Mouse (Mus musculus): ENCODE results near the gene Sucla2. TPM values are rescaled to one million over a fixed set of nuclear protein-coding genes. Genes with fewer than 3 reads are reported as not detected.

Gene Sucla2
- 108 and 110 TPM in 2 replicates for polyA plus RNA-seq (2015; fragmentation: Nextera tagmentation; extraction: Ambion mirVana)

- no peaks in the 10 kb centered on the region for H3K9me3 ChIP-seq (ENCODE audit: control insufficient read depth, low read length)
- 0 out of 2 replicates have a peak, but pooled peaks cover 2% of the 10 kb centered on the region for H3K27me3 ChIP-seq (replicated peaks; ENCODE audit: control insufficient read depth, insufficient read depth, low read length)
- peak within 1 kb of the TSS; percentile 93 for H3K27ac ChIP-seq (ENCODE audit: low read length)
- H3K9ac ChIP-seq (replicated peaks; ENCODE audit: low read depth, low read length) = peak within 1 kb of the TSS; percentile 73
- H3K4me1 ChIP-seq (replicated peaks; ENCODE audit: control insufficient read depth, insufficient read depth, low read length) = peaks cover 2% of the 10 kb centered on the region; the same call in 1 of the 2 replicates
- H3K36me3 ChIP-seq (ENCODE audit: control insufficient read depth, insufficient read depth) = no peaks in the 10 kb centered on the region
- peak within 1 kb of the TSS; percentile 40 for H3K4me2 ChIP-seq (ENCODE audit: low read length)
- peak within 1 kb of the TSS; percentile 54 for H3K4me3 ChIP-seq (replicated peaks; ENCODE audit: low read length)
- under 1% methylated on average over 37 of the region's 41 CpGs for WGBS
- peak; percentile 100 for ATAC-seq
These were observed at the start of gene Sucla2 for GRCm38 (mm10) chr14:73524766-73525448. TSS of gene Sucla2 (plus strand) at chr14:73525319.

DNA sequence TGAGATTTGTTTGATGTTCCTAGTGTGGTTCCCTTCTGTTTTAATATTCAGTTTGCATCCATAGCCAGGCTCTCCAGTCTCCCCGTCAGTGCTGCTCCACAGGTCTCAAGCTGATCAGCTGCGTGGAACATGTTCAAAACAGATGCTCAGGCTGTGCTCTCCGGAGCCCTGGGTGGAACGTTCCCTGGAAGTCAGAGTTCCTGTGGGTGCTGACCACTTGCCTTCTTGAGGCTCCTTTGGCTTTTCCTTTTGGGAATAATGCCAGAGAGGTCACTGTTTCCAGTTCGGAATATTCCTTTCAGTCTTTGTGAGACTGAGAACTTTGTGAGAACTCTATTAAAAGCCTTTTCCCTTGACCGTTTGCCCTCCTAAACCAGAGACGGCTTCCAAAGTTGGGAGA is 49.6 kb upstream of the Sucla2 start:
- WGBS = 55% methylated on average over 7 of the region's 7 CpGs
- H3K27ac ChIP-seq (ENCODE audit: low read length) = no peak overlapping the region

DNA sequence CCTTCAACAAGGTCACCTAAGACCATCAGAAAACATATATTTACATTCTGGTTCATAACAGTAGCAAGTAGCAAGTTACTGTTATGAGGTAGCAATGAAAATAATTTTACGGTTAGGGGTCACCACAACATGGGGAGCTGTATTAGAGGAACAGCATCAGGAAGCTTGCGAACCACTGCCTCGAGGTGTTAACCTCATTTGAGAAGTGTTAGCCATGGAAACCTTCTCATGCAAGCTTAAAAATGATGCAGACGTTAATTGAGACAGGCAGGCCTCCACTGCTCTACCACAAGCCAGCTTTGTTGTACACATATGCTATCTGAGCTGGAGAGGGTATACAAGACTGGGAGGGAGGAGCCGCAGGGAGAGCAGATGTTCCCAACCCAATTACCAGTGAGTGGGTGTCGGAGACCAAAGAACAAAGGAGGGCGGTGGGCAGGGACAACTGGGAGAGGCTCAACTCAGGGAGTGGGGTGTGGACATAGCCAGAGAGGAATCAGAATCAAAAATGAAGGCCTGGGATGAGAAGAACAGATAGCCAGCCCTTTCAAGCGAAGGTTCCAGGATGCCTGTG is 48.7 kb upstream of the Sucla2 start:
- peak; percentile 54 for ATAC-seq
- Histone ChIP-seq H3K4me3 (replicated peaks; ENCODE audit: low read length) (no peak overlapping the region), H3K9ac (replicated peaks; ENCODE audit: low read depth, low read length) (no peak overlapping the region), H3K4me1 (replicated peaks; ENCODE audit: control insufficient read depth, insufficient read depth, low read length) (peaks cover 12% of the 10 kb centered on the region), H3K9me3 (ENCODE audit: control insufficient read depth, low read length) (no peaks in the 10 kb centered on the region), H3K36me3 (ENCODE audit: control insufficient read depth, insufficient read depth) (no peaks in the 10 kb centered on the region), H3K27ac (ENCODE audit: low read length) (0 out of 2 replicates have a peak overlapping the region, but pooled peaks have one; percentile 22), H3K27me3 (replicated peaks; ENCODE audit: control insufficient read depth, insufficient read depth, low read length) (no peaks in the 10 kb centered on the region), H3K4me2 (ENCODE audit: low read length) (no peak overlapping the region)
- 51% methylated on average over 8 of the region's 8 CpGs for WGBS

More for the DNA sequence above, 49.6 kb upstream of the Sucla2 start:
- Histone ChIP-seq H3K4me3 (replicated peaks; ENCODE audit: low read length) (no peak overlapping the region), H3K9me3 (ENCODE audit: control insufficient read depth, low read length) (no peaks in the 10 kb centered on the region), H3K27me3 (replicated peaks; ENCODE audit: control insufficient read depth, insufficient read depth, low read length) (no peaks in the 10 kb centered on the region), H3K4me2 (ENCODE audit: low read length) (no peak overlapping the region), H3K4me1 (replicated peaks; ENCODE audit: control insufficient read depth, insufficient read depth, low read length) (peaks cover 12% of the 10 kb centered on the region), H3K9ac (replicated peaks; ENCODE audit: low read depth, low read length) (no peak overlapping the region), H3K36me3 (ENCODE audit: control insufficient read depth, insufficient read depth) (no peaks in the 10 kb centered on the region)
- ATAC-seq = no peak

GRCm38 (mm10) chr14:73477077-73477476 is 48.0 kb upstream of the Sucla2 start:
- Histone ChIP-seq H3K9me3 (ENCODE audit: control insufficient read depth, low read length) (no peaks in the 10 kb centered on the region), H3K4me2 (ENCODE audit: low read length) (no peak overlapping the region), H3K36me3 (ENCODE audit: control insufficient read depth, insufficient read depth) (no peaks in the 10 kb centered on the region), H3K4me3 (replicated peaks; ENCODE audit: low read length) (no peak overlapping the region), H3K9ac (replicated peaks; ENCODE audit: low read depth, low read length) (no peak overlapping the region), H3K27me3 (replicated peaks; ENCODE audit: control insufficient read depth, insufficient read depth, low read length) (no peaks in the 10 kb centered on the region), H3K4me1 (replicated peaks; ENCODE audit: control insufficient read depth, insufficient read depth, low read length) (peaks cover 12% of the 10 kb centered on the region), H3K27ac (ENCODE audit: low read length) (no peak overlapping the region)
- no peak for ATAC-seq
- WGBS = 95% methylated on average over 10 of the region's 10 CpGs

- Histone ChIP-seq H3K27ac (ENCODE audit: low read length) (no peak overlapping the region), H3K4me3 (replicated peaks; ENCODE audit: low read length) (no peak overlapping the region), H3K9ac (replicated peaks; ENCODE audit: low read depth, low read length) (no peak overlapping the region), H3K9me3 (ENCODE audit: control insufficient read depth, low read length) (no peaks in the 10 kb centered on the region), H3K36me3 (ENCODE audit: control insufficient read depth, insufficient read depth) (no peaks in the 10 kb centered on the region), H3K27me3 (replicated peaks; ENCODE audit: control insufficient read depth, insufficient read depth, low read length) (no peaks in the 10 kb centered on the region), H3K4me1 (replicated peaks; ENCODE audit: control insufficient read depth, insufficient read depth, low read length) (peaks cover 6% of the 10 kb centered on the region), H3K4me2 (ENCODE audit: low read length) (no peak overlapping the region)
- WGBS = 87% methylated on average over 3 of the region's 3 CpGs
- no peak for ATAC-seq
These were observed 46.8 kb upstream of the Sucla2 start for GRCm38 (mm10) chr14:73478321-73478720.

DNA sequence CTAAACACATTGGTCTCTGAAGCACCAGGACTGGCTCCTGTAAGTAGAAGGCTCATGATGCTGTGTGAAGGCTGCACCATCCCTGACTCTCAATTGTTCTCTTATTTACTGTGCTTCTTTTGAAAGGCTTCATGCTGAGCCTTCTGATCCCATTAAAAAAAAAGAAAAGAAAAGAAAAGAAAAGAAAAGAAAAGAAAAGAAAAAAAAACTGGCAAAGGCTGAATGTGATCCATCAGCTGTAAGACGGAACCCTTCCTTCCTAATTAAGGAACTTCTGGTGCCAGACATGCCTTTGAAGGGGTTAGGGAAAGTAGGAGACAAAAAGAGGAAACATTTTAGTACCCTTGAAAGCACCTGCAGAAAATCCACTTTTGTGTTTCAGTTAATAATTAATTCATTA is 45.3 kb upstream of the Sucla2 start:
- no peak overlapping the region for H3K9ac ChIP-seq (replicated peaks; ENCODE audit: low read depth, low read length)
- H3K27ac ChIP-seq (ENCODE audit: low read length) = no peak overlapping the region
- H3K9me3 ChIP-seq (ENCODE audit: control insufficient read depth, low read length) = no peaks in the 10 kb centered on the region
- ATAC-seq = no peak; the same call in 1 of the 2 replicates
- H3K27me3 ChIP-seq (replicated peaks; ENCODE audit: control insufficient read depth, insufficient read depth, low read length) = no peaks in the 10 kb centered on the region
- H3K4me3 ChIP-seq (replicated peaks; ENCODE audit: low read length) = no peak overlapping the region
- H3K4me2 ChIP-seq (ENCODE audit: low read length) = no peak overlapping the region
- H3K36me3 ChIP-seq (ENCODE audit: control insufficient read depth, insufficient read depth) = no peaks in the 10 kb centered on the region
- WGBS = 10% methylated on average over 1 of the region's 1 CpGs
- H3K4me1 ChIP-seq (replicated peaks; ENCODE audit: control insufficient read depth, insufficient read depth, low read length) = no peaks in the 10 kb centered on the region

DNA sequence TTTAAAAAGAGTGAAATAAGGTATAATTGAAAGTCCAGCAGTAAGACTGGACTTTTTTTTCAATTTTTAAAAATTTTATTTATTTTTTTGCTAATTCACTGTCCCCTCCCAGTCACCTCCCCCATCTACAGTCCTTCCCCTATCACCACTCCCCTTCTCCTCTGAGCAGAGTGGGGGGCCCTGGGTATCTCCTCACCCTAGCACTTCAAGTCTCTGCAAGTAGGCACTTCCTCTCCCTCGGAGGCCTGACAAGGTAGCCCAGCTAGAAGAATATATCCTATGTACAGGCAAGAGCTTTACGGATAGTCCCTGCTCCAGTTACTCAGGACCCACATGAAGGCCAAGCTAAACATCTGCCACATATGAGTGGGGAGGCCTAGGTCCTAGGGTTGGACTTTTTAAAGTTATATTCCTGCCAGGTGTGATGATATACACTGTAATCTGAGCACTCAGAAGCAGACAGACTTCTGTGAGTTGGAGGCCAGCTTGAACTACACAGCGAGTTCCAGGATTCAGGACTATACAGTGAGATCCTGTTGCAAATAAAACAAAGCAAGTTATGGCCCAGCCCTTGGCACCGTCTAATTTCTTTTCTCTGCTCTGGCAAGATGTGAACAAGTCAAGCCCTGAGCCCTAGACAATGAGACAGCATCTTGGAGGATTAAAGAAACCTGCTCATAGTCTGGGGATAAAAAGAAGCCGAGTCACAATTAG is 41.4 kb upstream of the Sucla2 start:
- WGBS = 72% methylated on average over 5 of the region's 5 CpGs
- H3K4me2 ChIP-seq (ENCODE audit: low read length) = no peak overlapping the region
- ATAC-seq = no peak

GRCm38 (mm10) chr14:73484366-73485110 is 40.6 kb upstream of the Sucla2 start:
- no peak for ATAC-seq
- Histone ChIP-seq H3K27ac (ENCODE audit: low read length) (no peak overlapping the region), H3K36me3 (ENCODE audit: control insufficient read depth, insufficient read depth) (no peaks in the 10 kb centered on the region), H3K4me2 (ENCODE audit: low read length) (no peak overlapping the region), H3K4me1 (replicated peaks; ENCODE audit: control insufficient read depth, insufficient read depth, low read length) (no peaks in the 10 kb centered on the region), H3K4me3 (replicated peaks; ENCODE audit: low read length) (no peak overlapping the region), H3K27me3 (replicated peaks; ENCODE audit: control insufficient read depth, insufficient read depth, low read length) (no peaks in the 10 kb centered on the region), H3K9ac (replicated peaks; ENCODE audit: low read depth, low read length) (no peak overlapping the region), H3K9me3 (ENCODE audit: control insufficient read depth, low read length) (no peaks in the 10 kb centered on the region)
- WGBS = 76% methylated on average over 3 of the region's 3 CpGs

More for the DNA sequence above, 41.4 kb upstream of the Sucla2 start:
- no peaks in the 10 kb centered on the region for H3K9me3 ChIP-seq (ENCODE audit: control insufficient read depth, low read length)
- H3K4me1 ChIP-seq (replicated peaks; ENCODE audit: control insufficient read depth, insufficient read depth, low read length) = no peaks in the 10 kb centered on the region
- no peak overlapping the region for H3K4me3 ChIP-seq (replicated peaks; ENCODE audit: low read length)
- no peak overlapping the region for H3K9ac ChIP-seq (replicated peaks; ENCODE audit: low read depth, low read length)
- H3K27me3 ChIP-seq (replicated peaks; ENCODE audit: control insufficient read depth, insufficient read depth, low read length) = no peaks in the 10 kb centered on the region
- no peak overlapping the region for H3K27ac ChIP-seq (ENCODE audit: low read length)
- no peaks in the 10 kb centered on the region for H3K36me3 ChIP-seq (ENCODE audit: control insufficient read depth, insufficient read depth)

- Histone ChIP-seq H3K9me3 (ENCODE audit: control insufficient read depth, low read length) (peaks cover 6% of the 10 kb centered on the region; the same call in 1 of the 2 replicates), H3K27ac (ENCODE audit: low read length) (no peak overlapping the region), H3K9ac (replicated peaks; ENCODE audit: low read depth, low read length) (no peak overlapping the region), H3K4me3 (replicated peaks; ENCODE audit: low read length) (no peak overlapping the region), H3K36me3 (ENCODE audit: control insufficient read depth, insufficient read depth) (no peaks in the 10 kb centered on the region), H3K27me3 (replicated peaks; ENCODE audit: control insufficient read depth, insufficient read depth, low read length) (no peaks in the 10 kb centered on the region), H3K4me1 (replicated peaks; ENCODE audit: control insufficient read depth, insufficient read depth, low read length) (no peaks in the 10 kb centered on the region), H3K4me2 (ENCODE audit: low read length) (no peak overlapping the region)
- WGBS = 67% methylated on average over 5 of the region's 5 CpGs
- ATAC-seq = no peak
These were observed 38.5 kb upstream of the Sucla2 start for GRCm38 (mm10) chr14:73486641-73487040.
